Mouse (Mus musculus) testis, adult 2 months (tissue): ENCODE measurements around the gene March1.

ENCODE experiments used
- CTCF ChIP-seq: fragments of 200-500 bp; IDR thresholded peaks from 2 replicates; pipeline ENCODE4 v1.5.1; 2012; ENCODE audit warnings: low read depth, mild to moderate bottlenecking, inconsistent platforms, low read length, moderate library complexity; ENCODE audit not compliant: control insufficient read depth, insufficient read depth, insufficient replicate concordance
- POLR2A ChIP-seq: fragments of 200-500 bp; IDR thresholded peaks from 2 replicates; pipeline ENCODE4 v1.6.1; 2012; ENCODE audit warnings: low read depth, mild to moderate bottlenecking, inconsistent platforms, low read length, moderate library complexity; ENCODE audit not compliant: control insufficient read depth

GRCm38 (mm10) chr8:66219974-66220373, 602.3 kb downstream of the March1 start:
- TF ChIP-seq CTCF = no peak
- no peak for TF ChIP-seq POLR2A
